Mouse (Mus musculus): ENCODE results near the gene Ggact. TPM values are rescaled to one million over a fixed set of nuclear protein-coding genes. Genes with fewer than 3 reads are reported as not detected.

Ggact gene
- polyA plus RNA-seq, 1 experiment, result 137 TPM

GRCm38 (mm10) chr14:122900679-122901078 lies 12.9 kb downstream of the Ggact start:
- H3K27ac ChIP-seq (ENCODE audit: insufficient read depth, low read length), result peak overlapping the region; percentile 83
- DNase-seq, result peak in 1 of 2 experiments; percentile 47
- H3K4me3 ChIP-seq (replicated peaks; ENCODE audit: insufficient read depth, low read depth, low read length), result no peak overlapping the region
- TF ChIP-seq CTCF (IDR thresholded peaks at IDR 0.05; ENCODE audit: borderline replicate concordance, insufficient read depth, low read depth, low read length), result no peak
- TF ChIP-seq POLR2A (IDR thresholded peaks at IDR 0.05; ENCODE audit: borderline replicate concordance, insufficient read depth, low read length), result no peak
- H3K4me1 ChIP-seq (ENCODE audit: control insufficient read depth, insufficient read depth, low read length), result peaks cover 34% of the 10 kb centered on the region
- H3K27me3 ChIP-seq (ENCODE audit: control insufficient read depth, insufficient read depth, low read length), result no peaks in the 10 kb centered on the region

GRCm38 (mm10) chr14:122898550-122898949 lies 15.0 kb downstream of the Ggact start:
- DNase-seq, result no peak
- Histone ChIP-seq H3K4me3 (replicated peaks; ENCODE audit: insufficient read depth, low read depth, low read length) (no peak overlapping the region), H3K27ac (ENCODE audit: insufficient read depth, low read length) (no peak overlapping the region), H3K4me1 (ENCODE audit: control insufficient read depth, insufficient read depth, low read length) (peaks cover 28% of the 10 kb centered on the region), H3K27me3 (ENCODE audit: control insufficient read depth, insufficient read depth, low read length) (no peaks in the 10 kb centered on the region)
- TF ChIP-seq POLR2A (IDR thresholded peaks at IDR 0.05; ENCODE audit: borderline replicate concordance, insufficient read depth, low read length) (no peak), CTCF (IDR thresholded peaks at IDR 0.05; ENCODE audit: borderline replicate concordance, insufficient read depth, low read depth, low read length) (no peak)

- 44% methylated on average over 1 of the region's 1 CpGs for WGBS
- TF ChIP-seq POLR2A (IDR thresholded peaks at IDR 0.05; ENCODE audit: borderline replicate concordance, insufficient read depth, low read length) (no peak), CTCF (IDR thresholded peaks at IDR 0.05; ENCODE audit: borderline replicate concordance, insufficient read depth, low read depth, low read length) (no peak)
- Histone ChIP-seq H3K27ac (ENCODE audit: insufficient read depth, low read length) (no peak overlapping the region), H3K27me3 (ENCODE audit: control insufficient read depth, insufficient read depth, low read length) (no peaks in the 10 kb centered on the region), H3K4me3 (replicated peaks; ENCODE audit: insufficient read depth, low read depth, low read length) (no peak overlapping the region), H3K4me1 (ENCODE audit: control insufficient read depth, insufficient read depth, low read length) (peaks cover 17% of the 10 kb centered on the region)
- DNase-seq, result peak; percentile 34 to 58
Observed at GRCm38 (mm10) chr14:122896106-122896505, 17.5 kb downstream of the Ggact start.

- Histone ChIP-seq H3K27me3 (ENCODE audit: control insufficient read depth, insufficient read depth, low read length) (no peaks in the 10 kb centered on the region), H3K27ac (ENCODE audit: insufficient read depth, low read length) (0 out of 2 replicates have a peak overlapping the region, but pooled peaks have one; percentile 30), H3K4me1 (ENCODE audit: control insufficient read depth, insufficient read depth, low read length) (peaks cover 16% of the 10 kb centered on the region), H3K4me3 (replicated peaks; ENCODE audit: insufficient read depth, low read depth, low read length) (no peak overlapping the region)
- WGBS, result 51% methylated on average over 12 of the region's 12 CpGs
- TF ChIP-seq CTCF (IDR thresholded peaks at IDR 0.05; ENCODE audit: borderline replicate concordance, insufficient read depth, low read depth, low read length), result no peak
- DNase-seq, result peak; percentile 52 to 53
Observed at GRCm38 (mm10) chr14:122891470-122891968, 22.0 kb downstream of the Ggact start.

- WGBS, result 91% methylated on average over 1 of the region's 1 CpGs
- peaks cover 39% of the 10 kb centered on the region for H3K4me1 ChIP-seq (ENCODE audit: control insufficient read depth, insufficient read depth, low read length)
Observed at GRCm38 (mm10) chr14:122888480-122888872, 25.1 kb downstream of the Ggact start.

GRCm38 (mm10) chr14:122887702-122888479 lies 25.7 kb downstream of the Ggact start:
- 64% methylated on average over 3 of the region's 3 CpGs for WGBS
- TF ChIP-seq CTCF (IDR thresholded peaks at IDR 0.05; ENCODE audit: borderline replicate concordance, insufficient read depth, low read depth, low read length) (no peak), POLR2A (IDR thresholded peaks at IDR 0.05; ENCODE audit: borderline replicate concordance, insufficient read depth, low read length) (no peak)
- peak in 1 of 2 experiments; percentile 11 for DNase-seq
- peak overlapping the region; percentile 64 for H3K27ac ChIP-seq (ENCODE audit: insufficient read depth, low read length)
- H3K27me3 ChIP-seq (ENCODE audit: control insufficient read depth, insufficient read depth, low read length), result no peaks in the 10 kb centered on the region
- H3K4me1 ChIP-seq (ENCODE audit: control insufficient read depth, insufficient read depth, low read length), result peaks cover 44% of the 10 kb centered on the region
- H3K4me3 ChIP-seq (replicated peaks; ENCODE audit: insufficient read depth, low read depth, low read length), result no peak overlapping the region

More at GRCm38 (mm10) chr14:122888480-122888872, 25.1 kb downstream of the Ggact start:
- H3K27ac ChIP-seq (ENCODE audit: insufficient read depth, low read length), result peak overlapping the region; percentile 64
- no peak overlapping the region for H3K4me3 ChIP-seq (replicated peaks; ENCODE audit: insufficient read depth, low read depth, low read length)
- H3K27me3 ChIP-seq (ENCODE audit: control insufficient read depth, insufficient read depth, low read length), result no peaks in the 10 kb centered on the region
- DNase-seq, result no peak
- TF ChIP-seq CTCF (IDR thresholded peaks at IDR 0.05; ENCODE audit: borderline replicate concordance, insufficient read depth, low read depth, low read length), result no peak
- no peak for TF ChIP-seq POLR2A (IDR thresholded peaks at IDR 0.05; ENCODE audit: borderline replicate concordance, insufficient read depth, low read length)

- H3K27ac ChIP-seq (ENCODE audit: insufficient read depth, low read length), result peak overlapping the region; percentile 91
- no peak for DNase-seq
- peaks cover 50% of the 10 kb centered on the region for H3K4me1 ChIP-seq (ENCODE audit: control insufficient read depth, insufficient read depth, low read length)
- H3K4me3 ChIP-seq (replicated peaks; ENCODE audit: insufficient read depth, low read depth, low read length), result no peak overlapping the region
- 96% methylated on average over 1 of the region's 1 CpGs for WGBS
- no peak for TF ChIP-seq CTCF (IDR thresholded peaks at IDR 0.05; ENCODE audit: borderline replicate concordance, insufficient read depth, low read depth, low read length)
- no peak for TF ChIP-seq POLR2A (IDR thresholded peaks at IDR 0.05; ENCODE audit: borderline replicate concordance, insufficient read depth, low read length)
- H3K27me3 ChIP-seq (ENCODE audit: control insufficient read depth, insufficient read depth, low read length), result no peaks in the 10 kb centered on the region
Observed at GRCm38 (mm10) chr14:122887278-122887677, 26.3 kb downstream of the Ggact start.

GRCm38 (mm10) chr14:122885893-122886292 lies 27.7 kb downstream of the Ggact start:
- Histone ChIP-seq H3K4me3 (replicated peaks; ENCODE audit: insufficient read depth, low read depth, low read length) (no peak overlapping the region), H3K27ac (ENCODE audit: insufficient read depth, low read length) (peak overlapping the region; percentile 91), H3K4me1 (ENCODE audit: control insufficient read depth, insufficient read depth, low read length) (peaks cover 53% of the 10 kb centered on the region), H3K27me3 (ENCODE audit: control insufficient read depth, insufficient read depth, low read length) (no peaks in the 10 kb centered on the region)
- TF ChIP-seq POLR2A (IDR thresholded peaks at IDR 0.05; ENCODE audit: borderline replicate concordance, insufficient read depth, low read length), result no peak
- no peak for TF ChIP-seq CTCF (IDR thresholded peaks at IDR 0.05; ENCODE audit: borderline replicate concordance, insufficient read depth, low read depth, low read length)
- 11% methylated on average over 7 of the region's 7 CpGs for WGBS
- peak; percentile 97 to 100 for DNase-seq

Measured in cerebellum, adult 2 months (tissue).